Mouse (Mus musculus): ENCODE results near the gene Ap1g1.

DNA sequence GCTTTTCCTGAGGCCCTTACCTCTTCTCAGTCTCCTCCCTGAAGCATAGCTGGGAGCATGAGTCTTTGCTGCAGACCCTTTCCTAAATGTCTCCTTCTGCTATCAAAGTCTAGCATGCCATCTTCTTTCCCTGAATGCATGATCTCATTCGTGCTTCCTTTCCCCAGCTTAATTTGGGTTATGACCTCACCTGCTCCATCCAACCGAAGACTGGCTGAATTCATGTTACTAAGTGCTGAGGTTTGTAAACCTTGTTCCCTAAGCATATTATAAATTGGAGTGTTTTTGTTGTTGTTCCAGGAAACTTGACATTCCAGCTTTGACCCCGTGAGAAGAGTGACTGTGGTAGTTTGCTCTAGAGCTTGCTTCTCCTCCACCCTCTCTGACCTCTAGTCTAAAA is 44.3 kb upstream of the Ap1g1 start:
- no peak for TF ChIP-seq POLR2A (IDR thresholded peaks at IDR 0.05; ENCODE audit: low read depth, low read length)
- TF ChIP-seq CTCF (IDR thresholded peaks at IDR 0.05; ENCODE audit: extremely low read depth, insufficient read depth, insufficient read length, insufficient replicate concordance), result no peak
